Mouse (Mus musculus): ENCODE measurements at regions not wholly inside any gene's neighbourhood (a gene's known extent, or its start where the extent isn't known, plus 50 kb on each side); places are given as distances from the start of the nearest gene placed in this dataset.
"Not testable (repeated sequence)": the region's sequence is repeated elsewhere in the genome, so short reads cannot be mapped to it uniquely, and the experiment has no call there.

- no peak for DNase-seq (ENCODE audit: low spot score)
Observed at GRCm38 (mm10) chr16:63104383-63104782, 250.3 kb downstream of the Pros1 start.

- no peak for DNase-seq (ENCODE audit: low spot score)
Observed at GRCm38 (mm10) chr16:63104938-63105714, 251.0 kb downstream of the Pros1 start.

- DNase-seq (ENCODE audit: low spot score), result peak; percentile 30
Observed at GRCm38 (mm10) chr16:63116456-63116855, 262.3 kb downstream of the Pros1 start.

- DNase-seq (ENCODE audit: low spot score), result no peak
Observed at GRCm38 (mm10) chr16:63118721-63119120, 264.6 kb downstream of the Pros1 start.

GRCm38 (mm10) chr16:63143851-63144250 is 289.7 kb downstream of the Pros1 start:
- DNase-seq (ENCODE audit: low spot score), result no peak

GRCm38 (mm10) chr16:63155300-63155821 is 301.3 kb downstream of the Pros1 start:
- DNase-seq (ENCODE audit: low spot score), result no peak

GRCm38 (mm10) chr16:63170101-63170500 is 316.0 kb downstream of the Pros1 start:
- DNase-seq (ENCODE audit: low spot score), result no peak

- peak; percentile 39 for DNase-seq (ENCODE audit: low spot score)
Observed at GRCm38 (mm10) chr16:63179228-63179627, 325.1 kb downstream of the Pros1 start.

- no peak for DNase-seq (ENCODE audit: low spot score)
Observed at GRCm38 (mm10) chr16:63191181-63191580, 337.1 kb downstream of the Pros1 start.

GRCm38 (mm10) chr16:63191623-63192022 is 337.5 kb downstream of the Pros1 start:
- DNase-seq (ENCODE audit: low spot score), result no peak

GRCm38 (mm10) chr16:63194595-63194994 is 340.5 kb downstream of the Pros1 start:
- no peak for DNase-seq (ENCODE audit: low spot score)

GRCm38 (mm10) chr16:63213471-63213870 is 359.4 kb downstream of the Pros1 start:
- DNase-seq (ENCODE audit: low spot score), result not testable (repeated sequence)

GRCm38 (mm10) chr16:63220228-63220879 is 366.2 kb downstream of the Pros1 start:
- no peak for DNase-seq (ENCODE audit: low spot score)

GRCm38 (mm10) chr16:63224608-63225007 is 370.5 kb downstream of the Pros1 start:
- no peak for DNase-seq (ENCODE audit: low spot score)

GRCm38 (mm10) chr16:63225097-63225496 is 371.0 kb downstream of the Pros1 start:
- DNase-seq (ENCODE audit: low spot score), result no peak

GRCm38 (mm10) chr16:63229135-63229534 is 375.0 kb downstream of the Pros1 start:
- no peak for DNase-seq (ENCODE audit: low spot score)

- DNase-seq (ENCODE audit: low spot score), result no peak
Observed at GRCm38 (mm10) chr16:63229567-63229966, 375.5 kb downstream of the Pros1 start.

GRCm38 (mm10) chr16:63270173-63270572 is 416.1 kb downstream of the Pros1 start:
- DNase-seq (ENCODE audit: low spot score), result no peak

GRCm38 (mm10) chr16:63277556-63277955 is 423.4 kb downstream of the Pros1 start:
- DNase-seq (ENCODE audit: low spot score), result no peak

GRCm38 (mm10) chr16:63278259-63278697 is 424.2 kb downstream of the Pros1 start:
- no peak for DNase-seq (ENCODE audit: low spot score)

- no peak for DNase-seq (ENCODE audit: low spot score)
Observed at GRCm38 (mm10) chr16:63287655-63288054, 433.5 kb downstream of the Pros1 start.

GRCm38 (mm10) chr16:63311676-63312075 is 457.6 kb downstream of the Pros1 start:
- DNase-seq (ENCODE audit: low spot score), result no peak

- DNase-seq (ENCODE audit: low spot score), result no peak
Observed at GRCm38 (mm10) chr16:63313544-63313943, 459.4 kb downstream of the Pros1 start.

All from layer of hippocampus, adult 9-10 months (tissue).